Mouse (Mus musculus): ENCODE data around the gene Cacnb1.

- TF ChIP-seq TBP (IDR thresholded peaks at IDR 0.05; ENCODE audit: low read depth, low read length) (no peak), E2F4 (IDR thresholded peaks at IDR 0.05; ENCODE audit: borderline replicate concordance, low read depth, low read length) (no peak)
These were observed 15.0 kb upstream of the Cacnb1 start for GRCm38 (mm10) chr11:98037871-98038270.

All from MEL (cell line).